Mouse (Mus musculus): Measurements from ENCODE around the gene Ccdc88b. TPM values are rescaled to one million over a fixed set of nuclear protein-coding genes. Genes with fewer than 3 reads are reported as not detected.

Ccdc88b gene
- polyA plus RNA-seq, 1 experiment, result 82.5 TPM

DNA sequence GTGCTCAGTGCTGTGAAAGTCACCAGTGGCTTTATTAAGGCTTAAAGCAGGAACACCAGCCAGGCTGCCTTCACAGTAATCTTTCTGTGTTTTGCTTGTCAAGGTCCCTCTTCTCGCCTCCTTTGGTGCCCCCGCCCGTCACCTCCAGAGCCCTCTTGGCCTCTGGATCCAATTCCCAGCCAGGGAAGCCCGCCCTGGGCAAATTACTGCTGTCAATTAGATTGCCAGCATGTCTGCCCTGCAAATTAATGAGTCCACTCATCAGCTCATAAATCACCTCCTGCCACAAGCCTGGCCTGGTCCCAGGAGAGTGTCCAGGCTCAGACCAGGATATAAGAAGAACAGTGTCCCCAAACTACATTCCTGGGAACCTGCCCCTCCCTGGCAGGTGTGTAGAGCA lies 43.6 kb downstream of the Ccdc88b start:
- Histone ChIP-seq H3K4me3 (ENCODE audit: extremely low read depth, insufficient read depth, insufficient read length) (no peak overlapping the region), H3K36me3 (ENCODE audit: control insufficient read depth, insufficient read depth, low read length) (no peaks in the 10 kb centered on the region), H3K27me3 (ENCODE audit: control insufficient read depth, insufficient read depth, low read length) (no peaks in the 10 kb centered on the region), H3K4me1 (ENCODE audit: control insufficient read depth, insufficient read depth, insufficient read length) (no peaks in the 10 kb centered on the region), H3K27ac (ENCODE audit: insufficient read depth, low read length) (no peak overlapping the region)
- DNase-seq (ENCODE audit: low read depth in 1 of 2, low spot score in 2 of 2), result no peak
- WGBS, result 83% methylated on average over 4 of the region's 4 CpGs
- TF ChIP-seq POLR2A (IDR thresholded peaks at IDR 0.05; ENCODE audit: low read depth, low read length) (no peak), CTCF (IDR thresholded peaks at IDR 0.05; ENCODE audit: extremely low read depth, insufficient read depth, insufficient read length, insufficient replicate concordance) (no peak)

Other genes starting within 250 kb of the Ccdc88b start
- 26.7 and 31.8 TPM in 2 replicates for gene Rps6ka4, start 17.6 kb downstream of the Ccdc88b start, polyA plus RNA-seq (2012; rRNA removed)
- gene Trmt112, start 51.5 kb upstream of the Ccdc88b start, polyA plus RNA-seq (2012; rRNA removed), result 135 and 150 TPM in 2 replicates
- 54.6 and 59.4 TPM in 2 replicates for gene Prdx5, start 51.9 kb upstream of the Ccdc88b start, polyA plus RNA-seq (2012; rRNA removed)
- gene Esrra, start 63.6 kb upstream of the Ccdc88b start, polyA plus RNA-seq (2012; rRNA removed), result 48.4 and 53.7 TPM in 2 replicates
- 0.11 and 0.28 TPM in 2 replicates for gene Catsperz, start 67.2 kb upstream of the Ccdc88b start, polyA plus RNA-seq (2012; rRNA removed)
- 0.04 and 0.11 TPM in 2 replicates for gene Kcnk4, start 76.3 kb upstream of the Ccdc88b start, polyA plus RNA-seq (2012; rRNA removed)
- gene Bad, start 83.7 kb upstream of the Ccdc88b start, polyA plus RNA-seq (2012; rRNA removed), result 24.9 and 32.5 TPM in 2 replicates
- 54.6 and 61.7 TPM in 2 replicates for gene Gpr137, start 84.3 kb upstream of the Ccdc88b start, polyA plus RNA-seq (2012; rRNA removed)
- 69.0 and 82.5 TPM in 2 replicates for gene Ppp1r14b, start 116.8 kb upstream of the Ccdc88b start, polyA plus RNA-seq (2012; rRNA removed)
- 31.5 and 31.7 TPM in 2 replicates for gene Plcb3, start 118.3 kb upstream of the Ccdc88b start, polyA plus RNA-seq (2012; rRNA removed)
- 22.1 and 26.2 TPM in 2 replicates for gene Fkbp2, start 122.3 kb upstream of the Ccdc88b start, polyA plus RNA-seq (2012; rRNA removed)
- gene Vegfb, start 129.4 kb upstream of the Ccdc88b start, polyA plus RNA-seq (2012; rRNA removed), result 20.7 and 23.9 TPM in 2 replicates
- 24.1 and 25.3 TPM in 2 replicates for gene Dnajc4, start 134.4 kb upstream of the Ccdc88b start, polyA plus RNA-seq (2012; rRNA removed)
- 19.4 and 26.5 TPM in 2 replicates for gene Nudt22, start 137.9 kb upstream of the Ccdc88b start, polyA plus RNA-seq (2012; rRNA removed)
- gene Trpt1, start 137.9 kb upstream of the Ccdc88b start, polyA plus RNA-seq (2012; rRNA removed), result 4.7 and 6.4 TPM in 2 replicates
- gene Fermt3, start 161.3 kb upstream of the Ccdc88b start, polyA plus RNA-seq (2012; rRNA removed), result 194 and 240 TPM in 2 replicates
- gene Stip1, start 181.8 kb upstream of the Ccdc88b start, polyA plus RNA-seq (2012; rRNA removed), result 27.4 and 31.3 TPM in 2 replicates
- 13.4 and 17.9 TPM in 2 replicates for gene Macrod1, start 198.6 kb upstream of the Ccdc88b start, polyA plus RNA-seq (2012; rRNA removed)
- 0.14 and 0.16 TPM in 2 replicates for gene Flrt1, start 247.5 kb upstream of the Ccdc88b start, polyA plus RNA-seq (2012; rRNA removed)